Mouse (Mus musculus) right cerebral cortex, adult 18-20 months (tissue): ENCODE data around the gene H2-Q10.

Experiments
- DNase-seq: peaks from one replicate; pipeline ENCODE4 v3.0.0; 2022; ENCODE audit warnings: mixed read lengths

Gene H2-Q10

DNA sequence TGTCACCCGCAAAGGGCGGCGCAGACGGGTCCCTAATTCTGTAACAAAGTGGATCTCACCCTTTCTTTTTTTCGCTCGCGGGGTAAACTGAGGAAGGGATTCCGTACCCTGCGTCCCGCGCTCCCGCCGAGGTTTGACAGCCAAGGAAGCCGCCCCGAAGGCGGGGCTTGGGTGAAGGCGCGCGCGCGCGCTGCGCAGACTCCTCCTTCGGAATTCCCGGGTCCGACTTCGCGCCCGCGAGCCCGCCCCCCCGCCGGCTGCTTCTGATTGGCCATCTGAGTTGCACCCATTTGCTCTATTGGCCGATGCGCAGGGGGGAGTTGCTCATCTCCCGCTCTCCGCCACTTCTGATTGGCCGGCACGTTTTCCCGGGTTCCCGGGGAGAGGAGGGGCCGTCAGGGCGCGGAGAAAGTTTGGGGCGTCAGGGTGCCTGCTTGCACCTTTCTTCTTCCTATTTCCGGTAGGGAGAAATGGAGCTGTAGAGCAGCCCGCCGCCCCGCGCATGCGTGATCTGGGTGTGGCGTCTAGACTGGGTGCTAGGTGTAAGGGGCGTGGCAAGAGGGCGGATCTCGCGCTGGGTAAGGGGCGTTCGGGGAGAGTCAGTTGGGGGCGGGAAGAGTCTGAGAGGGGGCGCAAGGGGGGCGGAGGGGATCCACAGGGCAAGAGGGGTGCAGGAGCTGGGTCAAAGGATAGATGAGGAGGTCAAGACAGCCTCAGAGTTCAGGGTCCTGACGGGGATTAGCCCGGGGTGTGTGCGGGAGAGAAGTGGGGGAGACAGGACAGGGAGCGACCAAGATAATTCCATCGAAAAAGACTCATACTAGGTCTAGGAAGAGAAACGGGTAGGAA is 47.0 kb downstream of the H2-Q10 start, which contains the start of the genes Tcf19 and Cchcr1:
Gene Tcf19, minus strand, starts transcription at position 173 of the 849 bp plus-strand sequence.
Gene Cchcr1, plus strand, starts transcription at position 449 of the 849 bp plus-strand sequence.
- peak; percentile 97 for DNase-seq

- DNase-seq, result no peak
Observed at GRCm38 (mm10) chr17:35517526-35517925, 47.6 kb downstream of the H2-Q10 start.
